Mouse (Mus musculus): ENCODE data around the gene Slk. TPM values are rescaled to one million over a fixed set of nuclear protein-coding genes. Genes with fewer than 3 reads are reported as not detected.

Gene Slk
- polyA plus RNA-seq, 1 experiment = 6.1 TPM

DNA sequence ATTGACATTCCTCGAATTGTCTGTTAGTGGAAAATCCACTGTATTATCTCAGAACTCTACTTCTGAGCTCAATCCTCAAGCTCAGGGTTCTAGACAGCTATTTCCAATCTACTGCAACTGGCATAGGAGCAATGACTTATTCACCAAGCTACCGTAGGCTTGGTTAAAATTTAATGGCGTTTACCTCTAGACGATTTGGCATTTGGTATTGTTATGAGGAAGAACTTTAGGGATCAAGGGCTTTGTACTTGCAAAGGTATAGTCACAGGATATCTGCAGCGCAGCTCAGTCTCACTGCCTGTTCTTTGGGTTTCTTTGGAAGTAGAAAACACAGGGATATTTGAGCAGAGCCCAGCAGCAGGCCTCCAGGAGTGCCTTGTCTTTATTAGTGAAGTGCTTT, 20.3 kb upstream of the Slk start:
- no peak overlapping the region for H3K27ac ChIP-seq (ENCODE audit: control insufficient read depth, insufficient read depth, low read depth, low read length)
- no peaks in the 10 kb centered on the region for H3K27me3 ChIP-seq (ENCODE audit: control insufficient read depth, insufficient read depth, low read length)
- H3K4me3 ChIP-seq (ENCODE audit: control insufficient read depth, low read depth, low read length) = no peak overlapping the region
- TF ChIP-seq CTCF (IDR thresholded peaks at IDR 0.05; ENCODE audit: control insufficient read depth, insufficient read depth, insufficient replicate concordance, low read depth, low read length) (no peak), POLR2A (IDR thresholded peaks at IDR 0.05; ENCODE audit: control insufficient read depth, low read depth, low read length) (no peak)
- no peaks in the 10 kb centered on the region for H3K4me1 ChIP-seq (ENCODE audit: control insufficient read depth, insufficient read depth, low read length)
- H3K36me3 ChIP-seq (ENCODE audit: control insufficient read depth, insufficient read depth, low read length) = no peaks in the 10 kb centered on the region

DNA sequence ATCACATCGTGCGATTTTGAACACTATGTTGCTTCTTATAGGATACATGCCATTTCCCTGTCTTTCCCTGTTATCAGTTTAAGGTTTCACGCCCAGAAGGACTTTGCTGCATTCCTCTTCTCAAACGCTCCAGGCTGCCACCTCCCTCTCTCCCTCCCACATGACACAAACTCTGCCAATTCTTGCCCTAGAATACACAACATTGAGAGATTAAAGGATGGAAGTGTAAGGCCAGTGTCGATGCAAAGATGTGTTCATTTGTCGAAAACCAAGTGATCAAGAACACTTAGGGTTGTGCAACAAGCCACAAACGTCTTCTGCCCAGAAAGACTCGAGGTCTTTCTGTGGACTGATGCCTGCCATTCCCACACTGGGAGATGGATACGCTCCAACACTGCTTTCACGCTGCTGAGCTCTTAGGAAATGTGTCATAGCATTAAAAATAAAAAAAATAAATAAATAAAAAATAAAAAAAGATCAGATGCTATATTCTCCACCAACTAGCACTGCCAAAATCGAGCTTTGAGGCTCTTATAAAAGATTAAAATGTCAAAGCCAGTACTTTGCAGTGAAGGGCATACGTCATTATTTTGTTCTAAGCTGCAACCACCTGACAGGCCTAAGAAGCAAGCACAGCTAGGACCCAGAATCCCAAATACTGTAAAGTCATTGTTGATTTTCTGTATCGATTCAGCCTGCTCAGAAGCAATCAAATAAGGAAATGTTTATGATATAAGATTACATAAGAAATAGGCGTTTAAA, 19.5 kb upstream of the Slk start:
- H3K36me3 ChIP-seq (ENCODE audit: control insufficient read depth, insufficient read depth, low read length) = no peaks in the 10 kb centered on the region
- TF ChIP-seq POLR2A (IDR thresholded peaks at IDR 0.05; ENCODE audit: control insufficient read depth, low read depth, low read length) (no peak), CTCF (IDR thresholded peaks at IDR 0.05; ENCODE audit: control insufficient read depth, insufficient read depth, insufficient replicate concordance, low read depth, low read length) (no peak)
- no peak overlapping the region for H3K27ac ChIP-seq (ENCODE audit: control insufficient read depth, insufficient read depth, low read depth, low read length)
- H3K4me1 ChIP-seq (ENCODE audit: control insufficient read depth, insufficient read depth, low read length) = no peaks in the 10 kb centered on the region
- H3K27me3 ChIP-seq (ENCODE audit: control insufficient read depth, insufficient read depth, low read length) = no peaks in the 10 kb centered on the region
- H3K4me3 ChIP-seq (ENCODE audit: control insufficient read depth, low read depth, low read length) = no peak overlapping the region

DNA sequence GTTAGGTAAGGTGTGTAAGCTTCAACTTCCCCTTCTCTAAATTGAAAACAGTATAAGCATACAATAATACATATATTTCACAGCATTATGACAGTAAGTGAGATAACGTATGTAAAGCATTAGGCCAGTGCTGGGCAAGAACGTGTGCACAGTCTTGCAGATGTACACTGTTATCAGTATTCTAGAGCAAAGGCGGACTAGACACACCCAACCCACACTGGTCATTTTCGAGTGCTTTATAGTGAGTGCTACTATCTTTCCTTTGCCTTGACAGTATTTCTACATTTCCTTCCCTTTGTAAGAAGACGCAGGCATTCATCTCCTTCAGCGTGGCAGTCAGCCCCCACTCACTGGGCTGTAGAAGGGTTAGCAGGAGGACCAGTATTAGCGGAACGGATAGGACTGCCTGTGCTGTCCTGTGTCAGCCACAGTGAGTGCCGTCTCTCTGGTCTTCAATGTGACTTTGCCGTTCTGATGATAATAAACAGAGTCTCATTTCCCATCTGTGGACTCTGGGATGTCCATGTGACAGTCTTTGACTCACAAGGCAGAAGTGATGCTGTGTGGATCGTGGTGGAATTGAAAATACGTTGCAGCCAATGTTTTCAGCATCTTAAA, 18.8 kb upstream of the Slk start:
- no peaks in the 10 kb centered on the region for H3K27me3 ChIP-seq (ENCODE audit: control insufficient read depth, insufficient read depth, low read length)
- H3K4me3 ChIP-seq (ENCODE audit: control insufficient read depth, low read depth, low read length) = no peak overlapping the region
- H3K36me3 ChIP-seq (ENCODE audit: control insufficient read depth, insufficient read depth, low read length) = no peaks in the 10 kb centered on the region
- TF ChIP-seq CTCF (IDR thresholded peaks at IDR 0.05; ENCODE audit: control insufficient read depth, insufficient read depth, insufficient replicate concordance, low read depth, low read length) = no peak
- no peak for TF ChIP-seq POLR2A (IDR thresholded peaks at IDR 0.05; ENCODE audit: control insufficient read depth, low read depth, low read length)
- no peaks in the 10 kb centered on the region for H3K4me1 ChIP-seq (ENCODE audit: control insufficient read depth, insufficient read depth, low read length)
- no peak overlapping the region for H3K27ac ChIP-seq (ENCODE audit: control insufficient read depth, insufficient read depth, low read depth, low read length)

DNA sequence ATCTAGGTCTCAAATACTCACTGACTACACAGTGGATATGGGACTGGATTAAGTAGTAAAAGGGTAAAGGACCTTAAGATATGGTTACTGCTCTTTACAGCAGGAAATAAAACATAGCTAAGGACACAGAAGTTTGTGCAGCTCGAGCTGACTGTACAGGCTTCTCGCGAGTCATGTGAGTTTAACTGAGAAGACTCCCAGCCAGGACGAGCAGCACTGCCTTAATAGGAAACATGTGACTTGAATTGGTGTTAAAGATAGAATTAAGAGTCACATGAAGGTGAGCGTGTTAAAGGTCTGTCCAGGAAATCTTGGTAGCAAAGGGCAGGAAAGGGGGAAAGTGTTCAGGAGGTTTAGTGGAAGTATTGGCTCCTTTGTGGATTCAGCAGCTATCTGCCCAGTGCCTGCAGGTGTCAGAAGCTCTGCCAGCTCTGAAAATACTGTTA, 17.5 kb upstream of the Slk start:
- H3K27me3 ChIP-seq (ENCODE audit: control insufficient read depth, insufficient read depth, low read length) = no peaks in the 10 kb centered on the region
- H3K4me3 ChIP-seq (ENCODE audit: control insufficient read depth, low read depth, low read length) = no peak overlapping the region
- no peak for TF ChIP-seq CTCF (IDR thresholded peaks at IDR 0.05; ENCODE audit: control insufficient read depth, insufficient read depth, insufficient replicate concordance, low read depth, low read length)
- no peak for TF ChIP-seq POLR2A (IDR thresholded peaks at IDR 0.05; ENCODE audit: control insufficient read depth, low read depth, low read length)
- no peaks in the 10 kb centered on the region for H3K4me1 ChIP-seq (ENCODE audit: control insufficient read depth, insufficient read depth, low read length)
- no peaks in the 10 kb centered on the region for H3K36me3 ChIP-seq (ENCODE audit: control insufficient read depth, insufficient read depth, low read length)
- H3K27ac ChIP-seq (ENCODE audit: control insufficient read depth, insufficient read depth, low read depth, low read length) = no peak overlapping the region

DNA sequence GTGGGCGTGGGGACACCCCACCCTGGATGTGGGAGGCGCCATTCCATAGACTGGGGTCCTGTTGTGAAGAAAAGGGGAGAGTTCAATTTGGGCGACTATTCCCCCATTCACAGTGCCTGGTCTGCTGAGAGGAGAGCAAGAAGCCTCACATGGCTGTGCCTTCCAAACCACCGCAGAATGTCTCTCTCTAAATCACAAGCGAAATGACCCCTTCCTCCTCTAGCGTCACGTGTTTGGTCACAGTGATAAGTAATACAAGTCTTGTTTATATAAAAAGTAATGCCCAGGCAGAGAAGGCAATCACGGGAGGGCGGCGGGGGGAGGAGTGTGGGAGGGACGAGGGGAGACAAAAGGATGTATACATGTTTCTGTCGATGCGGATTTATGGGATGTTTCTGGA, 15.8 kb upstream of the Slk start:
- no peak overlapping the region for H3K4me3 ChIP-seq (ENCODE audit: control insufficient read depth, low read depth, low read length)
- H3K27ac ChIP-seq (ENCODE audit: control insufficient read depth, insufficient read depth, low read depth, low read length) = no peak overlapping the region
- H3K4me1 ChIP-seq (ENCODE audit: control insufficient read depth, insufficient read depth, low read length) = no peaks in the 10 kb centered on the region
- H3K36me3 ChIP-seq (ENCODE audit: control insufficient read depth, insufficient read depth, low read length) = no peaks in the 10 kb centered on the region
- no peak for TF ChIP-seq CTCF (IDR thresholded peaks at IDR 0.05; ENCODE audit: control insufficient read depth, insufficient read depth, insufficient replicate concordance, low read depth, low read length)
- TF ChIP-seq POLR2A (IDR thresholded peaks at IDR 0.05; ENCODE audit: control insufficient read depth, low read depth, low read length) = no peak
- H3K27me3 ChIP-seq (ENCODE audit: control insufficient read depth, insufficient read depth, low read length) = no peaks in the 10 kb centered on the region

DNA sequence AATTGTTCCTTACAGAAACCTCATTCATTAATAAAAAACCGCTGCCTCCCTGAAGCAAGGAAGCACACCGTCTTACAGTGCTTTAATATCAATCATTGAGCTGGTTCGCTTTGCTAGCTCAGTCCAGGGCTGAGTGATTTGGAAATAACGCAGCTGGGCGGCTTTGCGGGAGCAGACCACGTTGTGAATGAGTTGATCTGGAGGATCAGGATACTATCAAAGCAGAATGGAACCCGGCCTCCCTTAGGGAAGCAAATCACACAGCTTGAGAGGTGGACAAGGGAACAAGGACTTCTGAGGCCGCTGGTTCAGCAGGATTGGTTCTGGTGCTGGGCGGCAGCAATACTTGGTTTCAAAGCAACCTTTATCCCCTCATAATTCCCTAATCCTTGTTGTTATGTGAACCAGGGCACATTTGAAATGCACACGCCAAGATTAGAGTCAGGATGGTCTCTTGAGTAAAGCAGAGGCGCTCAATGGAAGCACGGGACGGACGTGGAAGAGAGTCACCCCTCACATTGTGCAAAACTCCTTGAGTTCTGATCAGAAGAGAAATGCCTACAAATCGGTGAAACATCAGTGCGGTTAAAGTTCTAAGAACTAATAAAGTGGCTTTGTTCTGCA, 14.3 kb upstream of the Slk start:
- Histone ChIP-seq H3K27me3 (ENCODE audit: control insufficient read depth, insufficient read depth, low read length) (no peaks in the 10 kb centered on the region), H3K36me3 (ENCODE audit: control insufficient read depth, insufficient read depth, low read length) (no peaks in the 10 kb centered on the region), H3K4me1 (ENCODE audit: control insufficient read depth, insufficient read depth, low read length) (no peaks in the 10 kb centered on the region), H3K4me3 (ENCODE audit: control insufficient read depth, low read depth, low read length) (no peak overlapping the region), H3K27ac (ENCODE audit: control insufficient read depth, insufficient read depth, low read depth, low read length) (no peak overlapping the region)
- TF ChIP-seq CTCF (IDR thresholded peaks at IDR 0.05; ENCODE audit: control insufficient read depth, insufficient read depth, insufficient replicate concordance, low read depth, low read length) = no peak
- TF ChIP-seq POLR2A (IDR thresholded peaks at IDR 0.05; ENCODE audit: control insufficient read depth, low read depth, low read length) = no peak

DNA sequence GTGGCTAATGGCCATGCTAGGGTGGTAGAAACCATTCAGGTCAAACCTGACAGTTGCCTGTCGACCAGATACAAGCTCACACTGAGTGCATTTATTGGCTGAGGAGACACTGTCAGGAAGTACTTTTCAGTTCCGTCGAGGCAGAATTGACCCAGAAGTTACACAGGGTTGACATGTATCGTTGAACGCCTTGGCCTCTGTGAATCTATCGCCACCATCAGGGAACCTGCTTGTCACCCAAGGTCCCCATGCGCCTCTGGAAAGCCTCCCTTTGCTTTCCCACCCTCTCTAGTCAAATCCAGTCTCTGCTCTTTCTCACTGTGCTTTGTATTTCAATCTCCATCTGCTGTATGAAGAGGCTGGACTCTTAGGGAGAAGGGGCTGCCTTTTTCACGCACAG, 13.5 kb upstream of the Slk start:
- Histone ChIP-seq H3K27me3 (ENCODE audit: control insufficient read depth, insufficient read depth, low read length) (no peaks in the 10 kb centered on the region), H3K4me3 (ENCODE audit: control insufficient read depth, low read depth, low read length) (no peak overlapping the region), H3K36me3 (ENCODE audit: control insufficient read depth, insufficient read depth, low read length) (no peaks in the 10 kb centered on the region), H3K27ac (ENCODE audit: control insufficient read depth, insufficient read depth, low read depth, low read length) (no peak overlapping the region), H3K4me1 (ENCODE audit: control insufficient read depth, insufficient read depth, low read length) (no peaks in the 10 kb centered on the region)
- TF ChIP-seq POLR2A (IDR thresholded peaks at IDR 0.05; ENCODE audit: control insufficient read depth, low read depth, low read length) (no peak), CTCF (IDR thresholded peaks at IDR 0.05; ENCODE audit: control insufficient read depth, insufficient read depth, insufficient replicate concordance, low read depth, low read length) (no peak)

All from testis, adult 2 months (tissue).